Mouse (Mus musculus) forebrain, postnatal 0 days (tissue): ENCODE measurements around the gene Gm10972. TPM values are rescaled to one million over a fixed set of nuclear protein-coding genes. Genes with fewer than 3 reads are reported as not detected.
"Not testable (repeated sequence)": the region's sequence is repeated elsewhere in the genome, so short reads cannot be mapped to it uniquely, and the experiment has no call there.

Experiments
- ATAC-seq: fragments of 200-750 bp; cut with Nextera tagmentation; 2 replicates; pipeline ENCODE4 v1.8.0; 2017; ENCODE audit warnings: mild to moderate bottlenecking, moderate library complexity
- DNase-seq: peaks from one replicate; pipeline ENCODE4 v3.0.0-alpha.2; 2015
- H3K27ac ChIP-seq: fragments of 300-500 bp; sonication (generic); 2 replicates; pipeline ENCODE4 v1.5.1; 2014; ENCODE audit warnings: low read depth, mild to moderate bottlenecking, antibody characterized with exemption, low read length, moderate library complexity, mixed read lengths
- H3K27me3 ChIP-seq: fragments of 300-500 bp; sonication (generic); 2 replicates; pipeline ENCODE4 v1.6.1; 2014; ENCODE audit warnings: mild to moderate bottlenecking, low read length, mixed read lengths; ENCODE audit not compliant: insufficient read depth
- H3K36me3 ChIP-seq: fragments of 300-500 bp; sonication (generic); 2 replicates; pipeline ENCODE4 v1.6.1; 2014; ENCODE audit warnings: mild to moderate bottlenecking, moderate library complexity; ENCODE audit not compliant: insufficient read depth
- H3K4me1 ChIP-seq: fragments of 300-500 bp; sonication (generic); 2 replicates; pipeline ENCODE4 v1.6.1; 2014; ENCODE audit warnings: antibody characterized with exemption; ENCODE audit not compliant: insufficient read depth
- H3K4me2 ChIP-seq: fragments of 300-500 bp; sonication (generic); 2 replicates; pipeline ENCODE4 v1.6.1; 2014; ENCODE audit warnings: low read depth, mild to moderate bottlenecking, moderate library complexity
- H3K4me3 ChIP-seq: fragments of 300-500 bp; sonication (generic); 2 replicates; pipeline ENCODE4 v1.5.1; 2014; ENCODE audit warnings: low read depth, low read length, mixed read lengths
- H3K9ac ChIP-seq: fragments of 300-500 bp; sonication (generic); 2 replicates; pipeline ENCODE4 v1.6.1; 2014; ENCODE audit warnings: mild to moderate bottlenecking
- H3K9me3 ChIP-seq: fragments of 300-500 bp; sonication (generic); 2 replicates; pipeline ENCODE4 v1.6.1; 2016; ENCODE audit warnings: low read length
- CTCF ChIP-seq: sonication (generic); IDR thresholded peaks from 2 replicates; pipeline ENCODE4 v1.5.1; 2016; ENCODE audit warnings: antibody characterized with exemption, control low read depth, low read depth
- WGBS: fragments of 180-500 bp; shearing (Covaris S2); extraction: QIAGEN DNeasy Blood & Tissue Kit; methylation state at CpG from one replicate; pipeline ENCODE4 v1.1.7; 2014; 5-methylcytosine and 5-hydroxymethylcytosine counted together
- polyA plus RNA-seq: library from polyadenylated mRNA; unstranded; fragments of >200 nt; fragmentation: Nextera tagmentation; extraction: Ambion mirVana; gene quantifications from 2 replicates; pipeline ENCODE4 v1.2.1, GENCODE M21; 2015
- total RNA-seq: library from RNA; depleted of rRNA; stranded (reverse); fragments of >200 nt; gene quantifications from 2 replicates; pipeline ENCODE4 v1.2.3, GENCODE M21; 2014

The Gm10972 gene
- total and polyA plus RNA-seq, 2 experiments from 2014 or later = not detected

DNA sequence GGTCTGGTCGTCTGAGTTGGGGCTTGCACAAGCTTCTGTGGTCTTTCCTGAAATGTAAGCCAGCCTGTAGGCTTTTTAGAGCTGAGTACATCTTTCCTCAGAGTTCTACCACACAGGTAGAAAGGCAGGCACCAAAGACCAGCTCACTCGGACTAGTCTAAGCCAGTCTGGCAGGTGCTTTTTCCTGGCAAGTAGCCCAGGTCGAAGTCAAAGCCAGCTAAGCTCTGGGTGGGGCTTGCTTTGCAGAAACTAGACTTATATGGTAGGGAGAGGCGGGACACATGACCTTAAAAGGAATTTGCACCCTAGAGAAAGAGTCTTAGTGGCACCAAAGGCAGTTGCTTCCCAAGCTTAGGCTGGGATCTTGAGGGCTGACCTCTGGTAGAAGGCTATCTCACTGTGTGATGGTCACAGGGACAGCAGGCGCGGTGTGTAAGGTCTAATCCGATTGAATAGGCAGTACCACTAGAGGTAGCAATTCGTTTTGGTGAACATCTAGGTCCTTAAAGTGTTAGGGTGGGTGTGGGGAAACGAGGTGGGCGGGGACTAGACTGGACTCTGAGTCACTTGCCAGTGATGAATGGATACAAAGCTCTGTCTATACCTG is 16.3 kb downstream of the Gm10972 start:
- TF ChIP-seq CTCF = peak; percentile 21; the same call in 1 of the 2 replicates
- not testable (repeated sequence) for H3K27ac ChIP-seq, H3K27me3 ChIP-seq, H3K36me3 ChIP-seq, H3K4me1 ChIP-seq, H3K9me3 ChIP-seq, H3K9ac ChIP-seq
- peak overlapping the region; percentile 18; the same call in 1 of the 2 replicates for H3K4me3 ChIP-seq
- DNase-seq (peak; percentile 7), ATAC-seq (peak; percentile 61)
- H3K4me2 ChIP-seq = peak overlapping the region; percentile 38
- 23% methylated on average over 8 of the region's 10 CpGs for whole genome bisulfite sequencing

DNA sequence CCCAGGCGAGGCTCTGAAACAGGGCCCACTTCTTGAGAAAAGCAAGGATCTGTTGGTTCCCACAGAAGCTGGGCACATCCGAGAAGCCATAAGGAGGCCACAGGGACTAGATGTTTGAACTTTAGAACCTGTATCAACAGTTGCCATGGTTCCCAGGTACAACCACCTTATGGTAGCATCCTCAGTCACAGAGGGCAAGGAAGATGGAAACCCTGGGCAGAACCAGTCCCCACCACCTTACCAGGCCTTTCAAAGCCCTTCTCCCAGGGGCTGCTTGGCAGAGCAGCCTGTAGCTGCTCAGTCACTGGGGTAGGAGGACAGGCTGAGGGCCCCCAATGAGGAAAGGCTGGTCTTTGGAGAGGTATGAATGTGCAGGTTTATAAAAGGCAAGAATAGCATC is 17.9 kb downstream of the Gm10972 start:
- DNase-seq, H3K4me3 ChIP-seq, ATAC-seq, H3K36me3 ChIP-seq, H3K9me3 ChIP-seq, H3K4me2 ChIP-seq, H3K4me1 ChIP-seq, H3K27ac ChIP-seq, H3K27me3 ChIP-seq, H3K9ac ChIP-seq: not testable (repeated sequence)
- WGBS = 98% methylated on average over 2 of the region's 2 CpGs

DNA sequence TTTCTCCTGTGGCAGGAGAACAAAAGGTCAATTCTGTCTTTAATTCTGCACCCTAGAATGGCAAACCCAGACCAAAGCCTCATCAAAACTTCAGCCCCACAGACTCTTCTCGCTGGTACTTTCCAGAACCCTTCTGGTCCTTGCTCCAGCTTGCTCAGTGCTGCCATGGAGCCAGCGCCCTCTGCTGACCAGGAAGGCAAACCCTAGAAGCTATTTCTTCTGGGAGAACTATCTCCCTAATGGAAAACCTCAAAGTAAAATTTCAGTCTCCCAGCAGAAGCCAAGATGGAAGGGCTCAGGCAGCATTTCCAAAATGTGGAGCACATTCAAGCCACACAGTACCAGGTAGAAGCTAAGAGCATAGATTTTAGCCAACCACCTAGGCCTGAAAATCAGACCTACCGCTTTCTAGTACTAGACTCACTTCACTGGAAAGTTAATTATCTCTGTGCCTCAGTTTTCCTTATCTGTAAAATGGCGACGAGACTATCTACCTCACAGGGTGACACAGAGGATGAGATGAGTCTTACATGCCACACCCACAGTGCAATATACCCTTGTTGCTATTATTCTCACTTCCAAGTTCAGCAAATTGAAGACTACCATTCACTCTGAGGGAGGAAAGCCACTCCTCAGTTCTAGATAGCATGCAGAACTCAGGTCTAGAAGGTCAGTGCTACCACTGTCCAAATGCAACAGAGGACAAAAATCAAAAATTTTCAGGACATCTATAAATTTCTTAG is 22.3 kb downstream of the Gm10972 start:
- not testable (repeated sequence) for H3K27ac ChIP-seq, H3K9ac ChIP-seq, H3K36me3 ChIP-seq, DNase-seq, H3K9me3 ChIP-seq, H3K4me1 ChIP-seq, ATAC-seq, H3K4me2 ChIP-seq, H3K4me3 ChIP-seq, H3K27me3 ChIP-seq
- WGBS = 93% methylated on average over 3 of the region's 5 CpGs

DNA sequence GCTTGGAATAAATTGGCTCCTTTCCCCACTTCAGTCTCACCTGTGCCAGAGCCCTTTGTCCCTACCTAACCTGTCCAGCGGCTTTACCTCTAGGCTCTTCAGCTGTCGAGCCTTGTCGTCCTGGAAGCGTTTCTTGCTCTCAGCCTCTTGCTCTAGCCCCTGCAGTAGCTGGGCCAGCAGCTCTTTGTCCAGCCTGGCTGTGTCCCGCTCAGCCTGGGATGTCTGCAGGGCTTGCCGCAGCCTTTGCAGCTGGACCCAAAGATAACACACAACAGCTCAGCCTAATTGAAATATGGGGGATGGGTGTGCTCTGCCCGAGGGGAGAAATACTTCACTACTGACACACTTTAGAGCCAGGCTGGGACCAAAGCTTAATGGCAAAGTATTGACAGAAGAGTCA is 23.0 kb downstream of the Gm10972 start:
- H3K9ac ChIP-seq, H3K27me3 ChIP-seq, H3K27ac ChIP-seq, H3K4me2 ChIP-seq, DNase-seq, H3K4me3 ChIP-seq, H3K4me1 ChIP-seq, H3K36me3 ChIP-seq, ATAC-seq, H3K9me3 ChIP-seq: not testable (repeated sequence)
- WGBS = 29% methylated on average over 7 of the region's 7 CpGs

DNA sequence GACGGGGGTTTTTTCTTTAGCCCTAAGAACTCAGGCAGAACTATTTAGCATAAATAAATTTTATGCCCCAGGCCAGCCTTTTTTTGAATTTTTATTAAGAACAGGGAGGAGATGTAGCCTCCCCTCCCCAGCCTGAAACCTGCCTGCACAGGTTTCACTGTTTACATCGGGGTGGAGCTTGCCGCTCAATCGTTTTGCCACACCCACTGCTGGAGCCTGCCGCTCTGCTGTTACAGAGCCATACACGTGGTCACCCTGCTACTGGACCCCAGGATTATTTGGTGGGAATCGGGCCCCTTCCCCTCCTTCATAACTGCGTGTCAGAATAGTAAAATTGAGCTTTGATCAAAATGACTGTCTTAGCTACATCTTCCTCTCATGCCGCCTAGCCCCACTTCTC is 32.2 kb downstream of the Gm10972 start:
- H3K9ac ChIP-seq, DNase-seq, H3K27ac ChIP-seq, H3K4me1 ChIP-seq, ATAC-seq, H3K4me2 ChIP-seq, H3K4me3 ChIP-seq, H3K9me3 ChIP-seq, H3K27me3 ChIP-seq, H3K36me3 ChIP-seq: not testable (repeated sequence)
- WGBS = 84% methylated on average over 9 of the region's 9 CpGs

DNA sequence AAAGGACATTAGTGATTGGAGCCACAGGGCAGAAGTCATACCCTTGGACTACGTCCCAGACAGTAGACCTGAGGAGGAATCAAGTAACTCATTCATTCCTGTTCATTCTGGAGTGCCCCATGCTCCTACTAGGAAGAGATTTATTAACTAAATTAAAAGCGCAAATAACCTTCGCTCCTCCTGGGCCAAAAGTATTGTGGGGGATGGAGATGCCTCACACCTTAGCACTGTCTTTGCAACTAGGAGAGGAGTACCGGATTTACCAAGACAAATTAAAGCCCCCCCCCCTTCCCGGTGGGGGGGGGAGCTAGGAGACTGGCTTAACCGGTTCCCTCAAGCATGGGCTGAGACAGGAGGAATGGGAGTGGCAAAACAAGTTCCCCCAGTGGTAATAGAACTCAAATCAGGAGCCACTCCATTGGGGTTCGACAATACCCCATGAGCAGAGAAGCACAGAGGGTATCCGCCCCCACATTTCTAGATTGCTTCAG is 36.5 kb downstream of the Gm10972 start:
- no peak overlapping the region for H3K4me2 ChIP-seq
- no peak overlapping the region for H3K27ac ChIP-seq
- H3K4me1 ChIP-seq = no peaks in the 10 kb centered on the region
- DNase-seq (no peak), ATAC-seq (no peak)
- H3K9ac ChIP-seq = no peak overlapping the region
- no peaks in the 10 kb centered on the region for H3K27me3 ChIP-seq
- WGBS = 81% methylated on average over 8 of the region's 8 CpGs
- H3K9me3 ChIP-seq = no peaks in the 10 kb centered on the region
- TF ChIP-seq CTCF = no peak
- H3K36me3 ChIP-seq = no peaks in the 10 kb centered on the region
- H3K4me3 ChIP-seq = no peak overlapping the region

DNA sequence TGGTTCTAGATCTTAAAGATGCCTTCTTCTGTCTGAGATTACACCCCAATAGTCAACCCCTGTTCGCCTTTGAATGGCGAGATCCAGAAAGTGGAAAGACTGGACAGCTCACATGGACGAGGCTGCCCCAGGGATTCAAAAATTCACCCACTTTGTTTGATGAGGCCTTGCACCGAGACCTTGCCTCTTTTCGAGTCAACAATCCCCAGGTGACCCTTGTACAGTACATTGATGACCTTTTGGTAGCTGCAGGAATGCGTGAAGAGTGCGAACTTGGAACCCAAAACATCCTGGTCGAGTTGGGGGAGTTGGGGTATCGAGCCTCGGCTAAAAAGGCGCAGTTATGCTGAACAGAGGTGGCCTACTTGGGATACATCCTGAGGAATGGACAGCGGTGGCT is 37.1 kb downstream of the Gm10972 start:
- H3K27ac ChIP-seq, H3K36me3 ChIP-seq, H3K4me2 ChIP-seq, H3K27me3 ChIP-seq, H3K9ac ChIP-seq, H3K4me3 ChIP-seq, ATAC-seq, H3K4me1 ChIP-seq, DNase-seq, H3K9me3 ChIP-seq: not testable (repeated sequence)
- WGBS = 92% methylated on average over 12 of the region's 12 CpGs
